Mouse (Mus musculus): Measurements from ENCODE around the gene Tmem82. TPM values are rescaled to one million over a fixed set of nuclear protein-coding genes. Genes with fewer than 3 reads are reported as not detected.

The Tmem82 gene
- polyA plus RNA-seq, 1 experiment from 2014 or later, result 0.74 TPM

Other genes with a start within 250 kb of the Tmem82 start
- 0.18 and 0.39 TPM in 2 replicates for gene Clcnka, start 219.9 kb downstream of the Tmem82 start, polyA plus RNA-seq (2015; fragmentation: Nextera tagmentation; extraction: Ambion mirVana)
- gene Clcnkb, start 202.6 kb downstream of the Tmem82 start, polyA plus RNA-seq (2015; fragmentation: Nextera tagmentation; extraction: Ambion mirVana), result not detected in 2 replicates
- 0.63 TPM in 1 of 2 replicates, not detected in the other for gene Hspb7, start 197.9 kb downstream of the Tmem82 start, polyA plus RNA-seq (2015; fragmentation: Nextera tagmentation; extraction: Ambion mirVana)
- gene Srarp, start 182.5 kb downstream of the Tmem82 start, polyA plus RNA-seq (2015; fragmentation: Nextera tagmentation; extraction: Ambion mirVana), result not detected in 2 replicates
- 43.4 and 43.8 TPM in 2 replicates for gene Zbtb17, start 174.0 kb downstream of the Tmem82 start, polyA plus RNA-seq (2015; fragmentation: Nextera tagmentation; extraction: Ambion mirVana)
- 11.6 and 12.7 TPM in 2 replicates for gene Spen, start 80.0 kb downstream of the Tmem82 start, polyA plus RNA-seq (2015; fragmentation: Nextera tagmentation; extraction: Ambion mirVana)
- 49.0 and 56.1 TPM in 2 replicates for gene Fblim1, start 12.5 kb downstream of the Tmem82 start, polyA plus RNA-seq (2015; fragmentation: Nextera tagmentation; extraction: Ambion mirVana)
- 0.12 TPM in 1 of 2 replicates, not detected in the other for gene Slc25a34, start 5.2 kb upstream of the Tmem82 start, polyA plus RNA-seq (2015; fragmentation: Nextera tagmentation; extraction: Ambion mirVana)
- 8.5 TPM in 2 replicates for gene Plekhm2, start 46.3 kb upstream of the Tmem82 start, polyA plus RNA-seq (2015; fragmentation: Nextera tagmentation; extraction: Ambion mirVana)
- gene Rsc1a1, start 67.0 kb upstream of the Tmem82 start, polyA plus RNA-seq (2015; fragmentation: Nextera tagmentation; extraction: Ambion mirVana), result not detected in 2 replicates
- 22.9 and 25.2 TPM in 2 replicates for gene Ddi2, start 104.8 kb upstream of the Tmem82 start, polyA plus RNA-seq (2015; fragmentation: Nextera tagmentation; extraction: Ambion mirVana)
- gene Agmat, start 128.0 kb upstream of the Tmem82 start, polyA plus RNA-seq (2015; fragmentation: Nextera tagmentation; extraction: Ambion mirVana), result 0.30 TPM in 1 of 2 replicates, not detected in the other
- gene Dnajc16, start 172.3 kb upstream of the Tmem82 start, polyA plus RNA-seq (2015; fragmentation: Nextera tagmentation; extraction: Ambion mirVana), result 3.8 and 4.2 TPM in 2 replicates
- gene Casp9, start 175.0 kb upstream of the Tmem82 start, polyA plus RNA-seq (2015; fragmentation: Nextera tagmentation; extraction: Ambion mirVana), result 14.2 and 15.1 TPM in 2 replicates
- 0.25 TPM in 1 of 2 replicates, not detected in the other for gene Cela2a, start 207.5 kb upstream of the Tmem82 start, polyA plus RNA-seq (2015; fragmentation: Nextera tagmentation; extraction: Ambion mirVana)
- gene Ctrc, start 227.7 kb upstream of the Tmem82 start, polyA plus RNA-seq (2015; fragmentation: Nextera tagmentation; extraction: Ambion mirVana), result not detected in 2 replicates